Mouse (Mus musculus): ENCODE measurements around the gene Tshb. TPM values are rescaled to one million over a fixed set of nuclear protein-coding genes. Genes with fewer than 3 reads are reported as not detected.
A peak's percentile ranks its signal among the peaks of the same experiment; 100 is the strongest.

The Tshb gene
- total RNA-seq (2021): not detected
- long read RNA-seq, experiment 1: 0 reads
- long read RNA-seq, experiment 2: 0 reads

GRCm38 (mm10) chr3:102782618-102783017 lies at the start of gene Tshb:
Gene Tshb (minus strand): TSS chr3:102782718.
- no peak for DNase-seq (ENCODE audit: low spot score in 2 of 2)

DNA sequence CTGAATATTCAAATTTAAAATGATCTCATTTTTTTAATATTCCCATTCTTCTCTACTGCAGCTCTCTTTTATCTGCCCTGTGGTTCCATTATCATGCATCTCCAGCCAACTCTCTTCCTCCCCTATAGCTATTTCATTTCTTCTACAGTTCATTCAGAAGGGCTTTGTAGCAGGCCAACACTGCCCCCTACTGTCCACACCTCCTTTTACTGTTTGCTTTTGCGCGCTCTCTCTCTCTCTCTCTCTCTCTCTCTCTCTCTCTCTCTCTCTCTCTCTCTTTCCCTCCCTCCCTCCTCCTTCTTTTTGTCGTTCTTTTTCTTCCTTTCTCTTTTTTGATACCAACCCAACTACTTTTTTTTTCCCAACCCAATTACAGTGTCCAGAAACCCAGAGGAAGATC lies 21.4 kb upstream of the Tshb start:
- peak; percentile 75 for DNase-seq (ENCODE audit: low spot score in 2 of 2)

DNA sequence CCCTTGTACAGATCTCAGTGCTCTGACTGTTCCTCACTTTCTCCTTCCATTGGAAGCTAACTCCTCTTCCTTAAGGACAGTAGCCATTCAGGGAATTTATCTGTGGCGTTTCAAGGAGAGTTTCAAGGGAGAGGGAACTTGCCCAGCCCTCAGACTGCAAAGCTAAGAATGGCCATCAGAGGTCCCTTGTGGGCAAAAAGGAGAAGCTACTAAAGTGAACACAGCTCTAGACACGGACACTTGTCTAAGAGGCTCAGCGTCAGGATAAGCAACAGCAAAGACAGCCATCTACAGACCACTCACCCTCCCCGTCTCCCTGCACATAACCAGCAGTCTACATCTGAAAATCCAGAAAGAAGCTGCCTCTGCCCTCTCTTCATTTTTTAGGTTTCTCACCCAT lies 4.9 kb upstream of the Tshb start:
- DNase-seq (ENCODE audit: low spot score in 2 of 2): no peak

DNA sequence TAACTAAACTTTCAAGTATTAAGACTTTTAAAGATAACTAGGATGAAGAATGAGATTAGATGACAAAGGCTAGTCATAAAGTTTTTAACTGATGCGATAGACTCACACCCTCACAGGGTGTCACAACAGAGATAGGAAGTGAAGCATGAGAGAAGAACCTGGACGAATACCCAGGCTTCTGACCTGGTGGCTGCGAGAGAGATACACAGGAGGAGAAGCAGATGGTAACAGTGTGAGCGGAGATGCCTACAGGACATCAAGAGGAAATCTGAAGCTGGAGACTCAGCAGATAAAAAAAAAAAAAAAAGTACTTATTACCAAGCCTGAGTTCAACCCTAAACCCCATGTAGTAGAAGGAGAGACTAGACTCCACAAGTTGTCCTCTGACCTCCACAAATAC lies 9.5 kb downstream of the Tshb start:
- no peak for DNase-seq (ENCODE audit: low spot score in 2 of 2)

DNA sequence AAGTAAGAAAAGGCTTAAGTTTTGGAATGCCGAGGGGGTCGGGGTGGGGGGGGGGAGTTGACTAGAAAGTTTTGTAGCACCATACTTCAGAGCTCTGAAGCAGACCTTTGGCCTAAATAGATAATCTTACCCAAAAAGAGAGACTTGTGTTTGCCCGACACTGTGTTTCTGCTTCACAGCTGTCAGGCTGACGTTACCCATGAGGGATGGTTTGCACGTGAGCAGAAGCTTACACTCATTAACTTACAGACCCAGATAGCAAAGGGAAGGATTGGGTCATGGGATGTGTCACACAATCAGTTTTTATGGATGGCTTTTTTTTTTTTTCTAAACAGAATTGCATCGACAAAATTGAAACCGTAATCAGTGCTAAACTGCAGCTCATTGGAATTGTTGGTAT lies 17.7 kb downstream of the Tshb start:
- no peak for DNase-seq (ENCODE audit: low spot score in 2 of 2)

GRCm38 (mm10) chr3:102763713-102764400 lies 18.7 kb downstream of the Tshb start:
- no peak for DNase-seq (ENCODE audit: low spot score in 2 of 2)

- DNase-seq (ENCODE audit: low spot score in 2 of 2): no peak
Measured at GRCm38 (mm10) chr3:102762388-102762787, 20.1 kb downstream of the Tshb start.

DNA sequence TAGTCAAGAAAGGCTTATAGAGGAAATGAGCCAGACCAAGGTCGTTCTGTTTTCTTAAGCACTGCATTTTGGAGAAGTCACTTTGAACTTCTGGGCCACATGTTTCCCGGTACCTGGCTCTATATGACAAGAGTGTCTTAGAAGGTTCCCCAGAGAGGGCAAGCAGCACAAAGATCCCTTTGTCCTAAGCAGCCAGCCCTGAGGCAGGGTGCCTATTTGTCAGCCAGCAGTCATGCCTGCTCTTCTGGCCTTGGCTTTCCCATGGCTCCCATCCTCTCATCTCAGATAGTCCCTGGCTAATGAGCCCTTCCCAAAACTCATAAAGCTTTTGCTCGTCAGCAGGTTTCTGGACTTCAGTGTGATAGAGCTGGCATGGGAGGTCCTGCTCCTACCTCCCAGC lies 22.3 kb downstream of the Tshb start:
- DNase-seq (ENCODE audit: low spot score in 2 of 2): no peak

GRCm38 (mm10) chr3:102757019-102757418 lies 25.5 kb downstream of the Tshb start:
- DNase-seq (ENCODE audit: low spot score in 2 of 2): no peak

- no peak for DNase-seq (ENCODE audit: low spot score in 2 of 2)
Measured at GRCm38 (mm10) chr3:102755801-102756200, 26.7 kb downstream of the Tshb start.

- no peak for DNase-seq (ENCODE audit: low spot score in 2 of 2)
Measured at GRCm38 (mm10) chr3:102752457-102752856, 30.1 kb downstream of the Tshb start.

DNA sequence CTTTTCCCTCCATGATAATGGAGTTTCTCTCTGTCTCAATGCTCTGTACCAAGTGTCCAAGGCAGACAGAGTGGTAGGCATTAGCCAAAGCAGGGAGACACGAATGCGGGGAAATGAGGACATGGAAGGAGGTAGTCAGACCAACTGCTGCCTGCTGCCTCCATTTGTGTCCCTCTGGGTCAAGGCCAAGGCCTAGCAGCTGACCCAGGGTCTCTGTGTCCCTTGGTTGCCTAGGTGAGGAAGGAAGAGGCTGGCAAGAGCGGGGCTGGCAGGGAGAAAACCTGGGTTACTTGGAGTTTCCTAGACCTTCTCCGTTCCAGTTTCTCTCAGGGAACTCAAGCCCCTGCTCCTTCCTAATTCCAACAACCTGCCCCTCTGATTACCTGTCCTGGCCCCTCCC lies 30.5 kb downstream of the Tshb start:
- no peak for DNase-seq (ENCODE audit: low spot score in 2 of 2)

- DNase-seq (ENCODE audit: low spot score in 2 of 2): no peak
Measured at GRCm38 (mm10) chr3:102751536-102751935, 31.0 kb downstream of the Tshb start.

DNA sequence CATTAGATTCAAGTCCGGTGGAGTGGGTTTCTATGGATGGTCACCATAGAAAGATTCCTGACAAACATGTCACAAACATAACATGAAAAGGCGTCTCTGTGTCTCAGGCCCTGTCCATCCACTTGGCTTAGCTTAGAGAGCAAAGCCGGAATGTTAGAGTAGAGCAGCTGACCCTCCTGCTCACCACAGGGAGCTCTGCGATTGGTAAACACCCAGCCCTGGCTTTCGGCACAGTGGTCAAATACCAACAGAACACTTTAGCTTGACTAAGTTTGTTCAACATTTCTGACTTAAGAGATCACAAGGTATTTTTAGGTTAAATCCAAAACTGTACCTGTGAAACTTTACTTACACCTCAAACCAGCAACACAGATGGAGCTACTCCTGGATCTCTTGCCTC lies 31.4 kb downstream of the Tshb start:
- DNase-seq (ENCODE audit: low spot score in 2 of 2): no peak

DNA sequence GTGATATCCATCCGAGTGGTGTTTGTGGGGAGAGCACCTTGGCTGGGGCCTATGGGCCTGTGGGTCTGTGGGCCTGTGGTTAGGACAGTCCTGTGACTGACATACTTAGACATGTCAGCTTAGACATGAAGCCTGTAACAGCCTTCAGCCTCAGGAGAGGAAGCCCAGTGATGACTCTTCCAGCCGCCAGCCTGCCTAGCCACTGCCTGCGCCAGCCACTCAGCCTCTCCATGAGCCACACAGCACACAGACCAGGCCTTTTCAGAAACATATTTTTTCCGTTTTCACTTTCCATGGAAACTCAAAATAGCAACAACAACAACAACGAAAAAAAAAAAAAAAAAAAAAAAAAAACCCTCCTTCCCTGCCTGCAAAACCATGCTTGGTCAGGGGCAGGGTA lies 33.8 kb downstream of the Tshb start:
- DNase-seq (ENCODE audit: low spot score in 2 of 2): no peak

- no peak for DNase-seq (ENCODE audit: low spot score in 2 of 2)
Measured at GRCm38 (mm10) chr3:102748038-102748437, 34.5 kb downstream of the Tshb start.

DNA sequence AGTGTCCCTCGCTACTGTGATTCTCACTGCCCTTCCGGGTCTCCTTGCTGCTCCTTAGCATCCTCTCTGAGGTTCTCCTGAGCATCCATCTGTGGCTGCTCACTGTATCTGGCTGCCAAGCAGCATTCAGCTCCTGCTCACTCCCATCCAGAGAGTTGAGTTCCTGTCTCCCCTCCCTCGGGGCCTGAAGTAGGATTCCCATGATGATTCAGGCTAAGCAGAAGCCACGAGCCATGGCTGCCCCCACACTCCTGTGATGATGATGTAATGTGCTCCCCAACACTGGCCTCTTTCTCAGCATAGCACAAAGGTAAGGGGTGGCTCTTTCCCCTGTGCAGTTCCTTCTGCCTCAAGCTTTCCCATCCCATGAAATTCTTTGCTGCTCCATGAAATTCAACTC lies 36.3 kb downstream of the Tshb start:
- DNase-seq (ENCODE audit: low spot score in 2 of 2): no peak

- DNase-seq (ENCODE audit: low spot score in 2 of 2): no peak
Measured at GRCm38 (mm10) chr3:102744657-102745056, 37.9 kb downstream of the Tshb start.

DNA sequence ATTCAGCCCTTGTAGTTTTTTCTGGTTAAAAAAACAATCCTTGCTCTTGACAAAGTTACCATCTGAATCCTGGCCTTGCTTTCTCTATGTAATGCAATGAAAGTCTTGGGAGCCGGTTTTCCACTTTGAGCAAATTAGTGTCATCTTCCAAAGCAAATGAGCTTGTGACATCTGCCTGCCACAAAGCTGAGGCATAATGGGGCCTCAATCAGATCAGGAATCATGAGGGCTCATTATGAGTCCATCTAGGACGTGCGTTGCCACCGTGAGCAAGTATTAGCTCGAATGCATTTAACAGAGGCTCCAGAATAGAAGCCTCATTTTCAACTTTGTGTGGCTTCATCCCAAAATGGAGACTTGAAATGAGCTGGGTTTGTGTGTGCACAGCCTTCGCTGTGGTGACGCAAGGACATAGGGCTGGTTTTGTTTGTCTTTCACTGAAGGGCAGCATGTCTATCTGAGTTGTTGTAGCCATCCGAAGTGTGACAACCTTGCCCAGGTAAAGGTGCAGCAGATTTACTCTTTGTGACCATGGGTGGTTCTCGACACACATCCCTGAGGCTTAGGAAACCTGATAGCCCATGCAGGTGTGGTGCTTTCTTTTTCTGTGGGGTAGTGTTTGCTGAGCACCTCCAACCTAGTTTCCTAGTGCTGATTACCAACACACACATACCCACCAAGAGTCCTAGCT lies 38.6 kb downstream of the Tshb start:
- no peak for DNase-seq (ENCODE audit: low spot score in 2 of 2)

- no peak for DNase-seq (ENCODE audit: low spot score in 2 of 2)
Measured at GRCm38 (mm10) chr3:102743202-102743601, 39.3 kb downstream of the Tshb start.

DNA sequence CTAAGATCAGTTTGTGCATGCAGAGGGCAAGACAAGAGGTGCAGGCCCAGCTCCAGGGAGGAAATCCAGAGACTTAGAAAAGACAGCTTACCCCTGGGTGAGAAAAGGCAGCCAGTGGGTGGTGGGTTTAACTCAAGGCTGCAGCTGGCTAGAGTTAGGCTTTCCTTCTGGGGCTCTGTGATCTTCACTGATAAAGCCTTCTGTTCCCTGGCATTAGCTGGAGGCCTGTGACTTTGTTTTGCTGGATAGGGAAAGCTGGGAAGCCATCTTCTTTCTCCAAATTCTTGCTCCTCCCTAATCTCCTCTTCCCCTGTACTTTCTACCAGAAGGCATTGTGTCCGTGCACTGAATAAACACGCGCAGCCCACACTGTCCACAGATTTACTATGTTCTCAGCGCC lies 39.8 kb downstream of the Tshb start:
- DNase-seq (ENCODE audit: low spot score in 2 of 2): no peak

DNA sequence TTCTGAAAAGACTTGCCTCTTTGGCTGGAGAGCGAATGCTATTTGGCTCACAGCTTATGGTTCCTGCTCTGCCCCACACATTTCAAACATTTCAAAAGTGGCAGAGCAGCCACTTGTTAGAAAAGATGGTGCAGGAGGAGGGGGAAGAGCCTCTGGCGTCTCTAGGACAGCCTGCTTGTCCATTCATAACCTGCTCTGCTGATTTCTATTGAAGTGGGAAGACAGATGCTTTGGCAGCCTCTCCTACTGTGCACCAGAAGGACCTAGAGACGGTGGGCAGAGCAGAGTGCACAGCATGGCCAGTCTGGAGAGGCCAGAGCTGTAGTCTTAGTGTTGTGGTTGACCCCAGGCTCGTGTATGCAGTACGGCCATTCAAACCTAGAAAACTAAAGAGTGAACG lies 43.6 kb downstream of the Tshb start:
- no peak for DNase-seq (ENCODE audit: low spot score in 2 of 2)

Data from adrenal gland, adult 18-20 months (tissue).